ENCODE assay signal across 34 mouse cellular contexts in the genomic region with DNA sequence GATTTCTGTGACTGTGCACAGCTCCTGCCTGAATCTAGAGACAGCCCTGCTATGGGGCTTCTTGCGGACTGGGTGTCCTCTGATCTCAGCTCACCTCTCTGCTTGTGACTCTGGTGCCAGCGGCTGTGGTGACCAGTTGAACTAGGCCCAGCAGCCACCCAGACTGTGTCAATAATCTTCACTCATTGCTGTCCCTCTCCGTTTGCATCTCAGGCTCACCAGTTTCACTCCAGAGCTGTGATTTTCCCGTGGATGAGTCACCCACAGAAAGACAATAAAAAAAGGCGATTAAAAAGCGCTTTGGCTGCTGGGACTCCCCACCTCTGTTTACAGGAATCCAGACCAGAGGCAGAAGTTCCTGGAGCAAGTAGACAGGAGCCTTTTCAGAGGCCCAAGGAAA. TPM values are rescaled to one million over a fixed set of nuclear protein-coding genes. Genes with fewer than 3 reads are reported as not detected.
DNase-seq lines count a peak whose midpoint lies in the region; ATAC-seq and TF ChIP-seq lines count a peak whose summit lies in the region.
"Had no signal": no experiment of that assay in that cellular context is flagged by ENCODE, and none has a peak within 500 bp of the region (broad histone marks: within the 10 kb centered on the region; RNA-seq: fewer than 3 reads in every experiment).

No protein-coding gene starts in this region.

- H3K4me2 ChIP-seq in forebrain, postnatal 0 days (ENCODE audit: low read depth) = no peak overlapping the region
- H3K4me2 ChIP-seq in kidney, embryonic 16.5 days (replicated peaks; ENCODE audit: low read depth, low read length) = no peak overlapping the region
- no peak overlapping the region for H3K4me2 ChIP-seq in kidney, embryonic 14.5 days (replicated peaks; ENCODE audit: low read depth, low read length)
- no peak overlapping the region for H3K4me2 ChIP-seq in intestine, embryonic 14.5 days (ENCODE audit: low read length)
- H3K4me2 ChIP-seq in heart, embryonic 12.5 days = no peak overlapping the region
- H3K4me2 ChIP-seq: hindbrain, embryonic 13.5 days; limb, embryonic 12.5 days; liver, embryonic 12.5 days; midbrain, embryonic 15.5 days had no signal

- no peak for TF ChIP-seq CTCF in forebrain, postnatal 0 days (IDR thresholded peaks at IDR 0.05; ENCODE audit: low read depth)
- TF ChIP-seq CTCF in small intestine, adult 2 months (IDR thresholded peaks at IDR 0.05; ENCODE audit: extremely low read depth, insufficient read length, insufficient replicate concordance, low read depth, low read length) = no peak

- no peak for DNase-seq in forebrain, embryonic 10.5 days (ENCODE audit: extremely low spot score, low spot score)
- DNase-seq in forebrain, postnatal 0 days = no peak
- DNase-seq in intestine, embryonic 14.5 days (ENCODE audit: low spot score) = no peak
- no peak for DNase-seq in cerebellum, postnatal 36 days
- DNase-seq: cerebellum, adult 11 months; cerebellum, adult 9-11 months; gastrocnemius, postnatal 36 days; heart, adult 2 months; layer of hippocampus, postnatal 36 days; lung, adult 2 months; right cerebral cortex, adult 18-20 months; right cerebral cortex, postnatal 4 days; thymus, postnatal 14 days had no signal

- ATAC-seq in forebrain, postnatal 0 days = no peak
- ATAC-seq in kidney, embryonic 16.5 days (ENCODE audit: low FRiP score, low TSS enrichment) = no peak
- no peak for ATAC-seq in kidney, embryonic 14.5 days (ENCODE audit: low FRiP score, low TSS enrichment)
- 0 out of 2 replicates have a peak, but pooled peaks have one; percentile 16 for ATAC-seq in intestine, embryonic 14.5 days (replicated peaks; ENCODE audit: low FRiP score, low TSS enrichment, low read depth)
- ATAC-seq in heart, embryonic 12.5 days (ENCODE audit: insufficient number of reproducible peaks, low FRiP score) = no peak
- ATAC-seq: CD4-positive, CD25-positive, alpha-beta regulatory T cell, adult 4 months; forebrain, embryonic 16.5 days; inflammation-experienced regulatory T-cells, adult 6 months; liver, embryonic 12.5 days; midbrain, embryonic 15.5 days had no signal

- H3K36me3 ChIP-seq in forebrain, embryonic 10.5 days (replicated peaks) = no peaks in the 10 kb centered on the region
- no peaks in the 10 kb centered on the region for H3K36me3 ChIP-seq in forebrain, postnatal 0 days (ENCODE audit: insufficient read depth)
- H3K36me3 ChIP-seq in kidney, embryonic 16.5 days (ENCODE audit: insufficient read depth, low read length) = no peaks in the 10 kb centered on the region
- no peaks in the 10 kb centered on the region for H3K36me3 ChIP-seq in kidney, embryonic 14.5 days (ENCODE audit: control insufficient read depth, insufficient read depth, low read length)
- H3K36me3 ChIP-seq in intestine, embryonic 14.5 days (ENCODE audit: control insufficient read depth, insufficient read depth, low read length) = no peaks in the 10 kb centered on the region
- H3K36me3 ChIP-seq in small intestine, adult 2 months (ENCODE audit: control insufficient read depth, insufficient read depth, low read length) = no peaks in the 10 kb centered on the region
- no peaks in the 10 kb centered on the region for H3K36me3 ChIP-seq in heart, embryonic 12.5 days
- H3K36me3 ChIP-seq: embryonic facial prominence, embryonic 10.5 days; hindbrain, embryonic 13.5 days; limb, embryonic 12.5 days; liver, embryonic 12.5 days; midbrain, embryonic 15.5 days had no signal

- H3K4me1 ChIP-seq in forebrain, embryonic 10.5 days = peaks cover 33% of the 10 kb centered on the region
- H3K4me1 ChIP-seq in forebrain, postnatal 0 days (ENCODE audit: insufficient read depth) = no peaks in the 10 kb centered on the region; the same call in 1 of the 2 replicates
- H3K4me1 ChIP-seq in kidney, embryonic 16.5 days (ENCODE audit: insufficient read depth, low read length) = peaks cover 29% of the 10 kb centered on the region
- H3K4me1 ChIP-seq in kidney, embryonic 14.5 days (ENCODE audit: control insufficient read depth, insufficient read depth, low read length) = 0 out of 2 replicates have a peak, but pooled peaks cover 6% of the 10 kb centered on the region
- no peaks in the 10 kb centered on the region for H3K4me1 ChIP-seq in intestine, embryonic 14.5 days (replicated peaks; ENCODE audit: control insufficient read depth, insufficient read depth, low read length)
- H3K4me1 ChIP-seq in small intestine, adult 2 months (ENCODE audit: control insufficient read depth, insufficient read depth, insufficient read length, low read length) = peaks cover 62% of the 10 kb centered on the region
- H3K4me1 ChIP-seq in heart, embryonic 12.5 days (replicated peaks) = peaks cover 13% of the 10 kb centered on the region

- 80% methylated on average over 6 of the region's 6 CpGs for WGBS in forebrain, embryonic 10.5 days
- WGBS in forebrain, postnatal 0 days = 75% methylated on average over 6 of the region's 6 CpGs
- 60% methylated on average over 6 of the region's 6 CpGs for WGBS in kidney, embryonic 16.5 days
- 61% methylated on average over 6 of the region's 6 CpGs for WGBS in kidney, embryonic 14.5 days
- WGBS in intestine, embryonic 14.5 days = 56% methylated on average over 6 of the region's 6 CpGs
- 32% methylated on average over 6 of the region's 6 CpGs for WGBS in small intestine, adult 2 months
- WGBS in heart, embryonic 12.5 days = 72% methylated on average over 6 of the region's 6 CpGs

- H3K9me3 ChIP-seq in forebrain, embryonic 10.5 days = no peaks in the 10 kb centered on the region; the same call in 1 of the 2 replicates
- H3K9me3 ChIP-seq in forebrain, postnatal 0 days (ENCODE audit: low read length) = no peaks in the 10 kb centered on the region
- H3K9me3 ChIP-seq in kidney, embryonic 16.5 days (ENCODE audit: low read length) = no peaks in the 10 kb centered on the region
- peaks cover 4% of the 10 kb centered on the region; the same call in 1 of the 2 replicates for H3K9me3 ChIP-seq in kidney, embryonic 14.5 days (ENCODE audit: control insufficient read depth, low read length)
- H3K9me3 ChIP-seq in intestine, embryonic 14.5 days (ENCODE audit: control insufficient read depth, low read length) = no peaks in the 10 kb centered on the region
- 0 out of 2 replicates have a peak, but pooled peaks cover 3% of the 10 kb centered on the region for H3K9me3 ChIP-seq in heart, embryonic 12.5 days (replicated peaks)
- H3K9me3 ChIP-seq: embryonic facial prominence, embryonic 10.5 days; hindbrain, embryonic 13.5 days; limb, embryonic 12.5 days; liver, embryonic 12.5 days; midbrain, embryonic 15.5 days had no signal

- TF ChIP-seq POLR2A in small intestine, adult 2 months (IDR thresholded peaks at IDR 0.05; ENCODE audit: low read depth, low read length) = no peak

- no peak overlapping the region for H3K4me3 ChIP-seq in forebrain, embryonic 10.5 days
- no peak overlapping the region for H3K4me3 ChIP-seq in forebrain, postnatal 0 days (ENCODE audit: low read depth, low read length)
- no peak overlapping the region for H3K4me3 ChIP-seq in kidney, embryonic 16.5 days (ENCODE audit: low read length)
- H3K4me3 ChIP-seq in kidney, embryonic 14.5 days (ENCODE audit: low read length) = no peak overlapping the region
- no peak overlapping the region for H3K4me3 ChIP-seq in intestine, embryonic 14.5 days (ENCODE audit: low read depth, low read length)
- no peak overlapping the region for H3K4me3 ChIP-seq in small intestine, adult 2 months (ENCODE audit: low read depth, low read length)
- no peak overlapping the region for H3K4me3 ChIP-seq in heart, embryonic 12.5 days
- H3K4me3 ChIP-seq: embryonic facial prominence, embryonic 10.5 days; heart, adult 2 months; hindbrain, embryonic 13.5 days; limb, embryonic 12.5 days; liver, embryonic 12.5 days; megakaryocyte, embryonic 14.5 days; midbrain, embryonic 15.5 days had no signal

- 0 out of 2 replicates have a peak, but pooled peaks cover 3% of the 10 kb centered on the region for H3K27me3 ChIP-seq in forebrain, embryonic 10.5 days (ENCODE audit: poor library complexity, severe bottlenecking)
- no peaks in the 10 kb centered on the region for H3K27me3 ChIP-seq in forebrain, postnatal 0 days (ENCODE audit: insufficient read depth, low read length)
- H3K27me3 ChIP-seq in kidney, embryonic 16.5 days (ENCODE audit: insufficient read depth, low read length) = no peaks in the 10 kb centered on the region
- no peaks in the 10 kb centered on the region for H3K27me3 ChIP-seq in kidney, embryonic 14.5 days (ENCODE audit: control insufficient read depth, insufficient read depth, low read length)
- no peaks in the 10 kb centered on the region for H3K27me3 ChIP-seq in intestine, embryonic 14.5 days (replicated peaks; ENCODE audit: control insufficient read depth, insufficient read depth, low read length)
- H3K27me3 ChIP-seq in small intestine, adult 2 months (ENCODE audit: control insufficient read depth, insufficient read depth, low read length) = no peaks in the 10 kb centered on the region
- H3K27me3 ChIP-seq in heart, embryonic 12.5 days (replicated peaks) = no peaks in the 10 kb centered on the region
- H3K27me3 ChIP-seq: hindbrain, embryonic 13.5 days; limb, embryonic 12.5 days; midbrain, embryonic 15.5 days had no signal

- H3K27ac ChIP-seq in forebrain, embryonic 10.5 days = peak overlapping the region; percentile 56
- H3K27ac ChIP-seq in forebrain, postnatal 0 days (ENCODE audit: low read depth, low read length) = no peak overlapping the region
- H3K27ac ChIP-seq in kidney, embryonic 16.5 days (ENCODE audit: low read length) = peak overlapping the region; percentile 52
- no peak overlapping the region for H3K27ac ChIP-seq in kidney, embryonic 14.5 days (ENCODE audit: low read depth, low read length)
- 0 out of 2 replicates have a peak overlapping the region, but pooled peaks have one; percentile 11 for H3K27ac ChIP-seq in intestine, embryonic 14.5 days (ENCODE audit: low read depth)
- peak overlapping the region; percentile 99 for H3K27ac ChIP-seq in small intestine, adult 2 months (ENCODE audit: insufficient read depth, low read depth, low read length)
- no peak overlapping the region for H3K27ac ChIP-seq in heart, embryonic 12.5 days (ENCODE audit: poor library complexity, severe bottlenecking)
- H3K27ac ChIP-seq: heart, adult 2 months; hindbrain, embryonic 13.5 days; limb, embryonic 12.5 days; liver, embryonic 12.5 days; midbrain, embryonic 15.5 days had no signal

- no peak overlapping the region for H3K9ac ChIP-seq in forebrain, postnatal 0 days
- H3K9ac ChIP-seq in kidney, embryonic 16.5 days (replicated peaks; ENCODE audit: low read length) = no peak overlapping the region
- no peak overlapping the region for H3K9ac ChIP-seq in kidney, embryonic 14.5 days (ENCODE audit: low read depth, low read length)
- H3K9ac ChIP-seq in intestine, embryonic 14.5 days (ENCODE audit: low read length) = no peak overlapping the region
- no peak overlapping the region for H3K9ac ChIP-seq in heart, embryonic 12.5 days
- H3K9ac ChIP-seq: hindbrain, embryonic 13.5 days; limb, embryonic 12.5 days; liver, embryonic 12.5 days; midbrain, embryonic 15.5 days had no signal

RNA-seq across cellular contexts. Expression of gene Kcnk16, which starts 39.6 kb away (rescaled TPM):
- not detected in 2 replicates for polyA plus RNA-seq in forebrain, embryonic 10.5 days (2016; fragmentation: Nextera tagmentation; extraction: Ambion mirVana)
- total RNA-seq in forebrain, postnatal 0 days (2014; rRNA removed) = not detected in 2 replicates
- polyA plus RNA-seq in forebrain, postnatal 0 days (2015; fragmentation: Nextera tagmentation; extraction: Ambion mirVana) = not detected in 2 replicates
- not detected in 2 replicates for polyA plus RNA-seq in kidney, embryonic 16.5 days (2015; fragmentation: Nextera tagmentation; extraction: Ambion mirVana)
- not detected in 2 replicates for polyA plus RNA-seq in kidney, embryonic 14.5 days (2014; fragmentation: Nextera tagmentation; extraction: Ambion mirVana)
- polyA plus RNA-seq in intestine, embryonic 14.5 days (2014; fragmentation: Nextera tagmentation; extraction: Ambion mirVana) = 0.54 and 5.5 TPM in 2 replicates
- polyA plus RNA-seq in small intestine, adult 2 months (2012; rRNA removed) = 0.71 and 1.8 TPM in 2 replicates
- not detected in 2 replicates for polyA plus RNA-seq in heart, embryonic 12.5 days (2016; fragmentation: Nextera tagmentation; extraction: Ambion mirVana)
- total RNA-seq: adrenal gland, adult 18-20 months; gastrocnemius, postnatal 36 days; heart, adult 2 months; heart, postnatal 25 days; layer of hippocampus, adult 8-10 months; layer of hippocampus, postnatal 36 days; left cerebral cortex, postnatal 14 days had no signal
- polyA plus RNA-seq: CD4-positive, CD25-positive, alpha-beta regulatory T cell, adult 4 months; cortical plate, adult 2 months; forebrain, embryonic 16.5 days; heart, adult 2 months; heart, embryonic 14.5 days; hindbrain, embryonic 13.5 days; inflammation-experienced regulatory T-cells, adult 6 months; limb, embryonic 12.5 days; lung, adult 2 months; midbrain, embryonic 15.5 days; neural tube, embryonic 14.5 days; testis, adult 2 months had no signal

RNA-seq across cellular contexts. Expression of gene Kcnk5, which starts 47.8 kb away (rescaled TPM):
- polyA plus RNA-seq in forebrain, embryonic 10.5 days (2016; fragmentation: Nextera tagmentation; extraction: Ambion mirVana) = 16.1 and 16.8 TPM in 2 replicates
- 0.76 and 1.0 TPM in 2 replicates for total RNA-seq in forebrain, postnatal 0 days (2014; rRNA removed)
- 0.63 and 0.71 TPM in 2 replicates for polyA plus RNA-seq in forebrain, postnatal 0 days (2015; fragmentation: Nextera tagmentation; extraction: Ambion mirVana)
- polyA plus RNA-seq in kidney, embryonic 16.5 days (2015; fragmentation: Nextera tagmentation; extraction: Ambion mirVana) = 21.9 and 22.7 TPM in 2 replicates
- polyA plus RNA-seq in kidney, embryonic 14.5 days (2014; fragmentation: Nextera tagmentation; extraction: Ambion mirVana) = 4.7 and 12.2 TPM in 2 replicates
- 5.6 and 7.3 TPM in 2 replicates for polyA plus RNA-seq in intestine, embryonic 14.5 days (2014; fragmentation: Nextera tagmentation; extraction: Ambion mirVana)
- polyA plus RNA-seq in small intestine, adult 2 months (2012; rRNA removed) = 13.9 and 48.0 TPM in 2 replicates
- polyA plus RNA-seq in heart, embryonic 12.5 days (2016; fragmentation: Nextera tagmentation; extraction: Ambion mirVana) = 3.5 and 3.6 TPM in 2 replicates

Comparison
In these comparisons a context has a peak if more than half of its experiments do, and no peak if none do; other contexts are left out.
1. H3K27ac ChIP-seq: peak in forebrain, embryonic 10.5 days (single experiment), kidney, embryonic 16.5 days (single experiment), intestine, embryonic 14.5 days (single experiment) and small intestine, adult 2 months (single experiment); none in forebrain, postnatal 0 days (single experiment), kidney, embryonic 14.5 days (single experiment) and heart, embryonic 12.5 days (single experiment).